Mouse (Mus musculus): ENCODE data around the gene Trh. TPM values are rescaled to one million over a fixed set of nuclear protein-coding genes. Genes with fewer than 3 reads are reported as not detected.

Gene Trh
- polyA plus RNA-seq, 1 experiment from 2014 or later: 1.2 TPM

GRCm38 (mm10) chr6:92219445-92219844 lies 25.0 kb downstream of the Trh start:
- Histone ChIP-seq H3K9ac (no peak overlapping the region), H3K36me3 (no peaks in the 10 kb centered on the region), H3K4me1 (no peaks in the 10 kb centered on the region), H3K4me2 (replicated peaks) (no peak overlapping the region), H3K4me3 (no peak overlapping the region), H3K9me3 (replicated peaks) (no peaks in the 10 kb centered on the region), H3K27ac (no peak overlapping the region), H3K27me3 (0 out of 2 replicates have a peak, but pooled peaks cover 5% of the 10 kb centered on the region)
- WGBS: 40% methylated on average over 3 of the region's 3 CpGs
- ATAC-seq (ENCODE audit: low FRiP score): no peak

GRCm38 (mm10) chr6:92214773-92215449 lies 29.5 kb downstream of the Trh start, which contains the start of gene Rbsn:
Gene Rbsn (minus strand): TSS chr6:92214925.
- peak within 1 kb of the TSS; percentile 87 for H3K27ac ChIP-seq
- WGBS: 11% methylated on average over 35 of the region's 35 CpGs
- H3K9ac ChIP-seq: peak within 1 kb of the TSS; percentile 95
- no peaks in the 10 kb centered on the region for H3K9me3 ChIP-seq (replicated peaks)
- H3K4me3 ChIP-seq: peak within 1 kb of the TSS; percentile 93
- peak; percentile 94 for ATAC-seq (ENCODE audit: low FRiP score)
- H3K36me3 ChIP-seq: 0 out of 2 replicates have a peak, but pooled peaks cover 3% of the 10 kb centered on the region
- H3K4me1 ChIP-seq: peaks cover 7% of the 10 kb centered on the region
- no peaks in the 10 kb centered on the region for H3K27me3 ChIP-seq
- H3K4me2 ChIP-seq (replicated peaks): peak within 1 kb of the TSS; percentile 97

DNA sequence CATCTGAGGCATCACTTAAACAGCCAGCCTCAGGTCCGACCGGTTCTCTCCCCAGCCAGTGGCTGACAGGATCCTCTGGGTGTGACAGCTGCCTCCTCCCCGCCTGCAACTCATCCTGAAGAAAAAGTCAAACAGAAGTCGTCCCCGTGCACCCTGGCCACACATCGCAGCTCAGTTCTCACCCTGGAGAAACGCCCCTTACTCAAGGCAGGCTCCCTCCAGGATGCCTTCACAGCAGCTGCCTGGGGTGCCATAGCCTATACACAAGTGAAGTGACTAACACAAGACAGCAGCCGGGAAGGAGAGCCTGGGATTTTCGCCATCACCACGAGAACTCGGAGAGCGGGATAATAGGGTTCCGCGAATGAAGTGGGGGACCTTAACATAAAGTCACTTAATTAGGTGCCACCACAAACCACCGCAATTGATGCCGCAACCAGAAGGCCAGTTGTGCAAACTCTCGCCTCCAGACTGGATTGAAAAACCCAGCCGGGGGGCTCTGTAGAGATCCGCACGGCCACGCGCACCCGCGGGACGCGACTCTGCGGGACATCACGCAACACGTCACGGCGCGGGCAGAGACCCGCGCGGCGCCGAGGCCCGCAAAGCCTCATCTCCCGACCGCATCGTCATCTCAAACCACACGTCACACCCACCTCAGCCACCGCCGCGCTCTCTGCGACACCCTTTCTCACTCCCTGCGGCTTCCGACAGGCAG lies 30.2 kb downstream of the Trh start:
- peak overlapping the region; percentile 97 for H3K4me2 ChIP-seq (replicated peaks)
- WGBS: under 1% methylated on average over 48 of the region's 48 CpGs
- no peaks in the 10 kb centered on the region for H3K27me3 ChIP-seq
- peak; percentile 71 for ATAC-seq (ENCODE audit: low FRiP score)
- no peaks in the 10 kb centered on the region for H3K9me3 ChIP-seq (replicated peaks)
- H3K36me3 ChIP-seq: peaks cover 10% of the 10 kb centered on the region
- peak overlapping the region; percentile 95 for H3K9ac ChIP-seq
- H3K27ac ChIP-seq: peak overlapping the region; percentile 87
- peak overlapping the region; percentile 93 for H3K4me3 ChIP-seq
- peaks cover 7% of the 10 kb centered on the region for H3K4me1 ChIP-seq

- H3K27ac ChIP-seq: no peak overlapping the region
- no peak overlapping the region for H3K4me2 ChIP-seq (replicated peaks)
- no peaks in the 10 kb centered on the region for H3K4me1 ChIP-seq
- H3K4me3 ChIP-seq: no peak overlapping the region
- peaks cover 65% of the 10 kb centered on the region for H3K36me3 ChIP-seq
- no peak overlapping the region for H3K9ac ChIP-seq
- no peaks in the 10 kb centered on the region for H3K9me3 ChIP-seq (replicated peaks)
- WGBS: 95% methylated on average over 8 of the region's 8 CpGs
- ATAC-seq (ENCODE audit: low FRiP score): no peak
- no peaks in the 10 kb centered on the region for H3K27me3 ChIP-seq
These were observed 45.0 kb downstream of the Trh start for GRCm38 (mm10) chr6:92199414-92199813.

Other genes starting within 250 kb of the Trh start
- gene Nr2c2, start 153.3 kb downstream of the Trh start, polyA plus RNA-seq (2016; fragmentation: Nextera tagmentation; extraction: Ambion mirVana): 33.3 and 35.1 TPM in 2 replicates
- 64.1 and 64.2 TPM in 2 replicates for gene Mrps25, start 60.6 kb downstream of the Trh start, polyA plus RNA-seq (2016; fragmentation: Nextera tagmentation; extraction: Ambion mirVana)
- gene Rbsn, start 29.7 kb downstream of the Trh start, polyA plus RNA-seq (2016; fragmentation: Nextera tagmentation; extraction: Ambion mirVana): 33.5 and 45.4 TPM in 2 replicates

All from hindbrain, embryonic 12.5 days (tissue).